Mouse (Mus musculus): ENCODE measurements around the gene Fyb2.
"Not testable (repeated sequence)": the region's sequence is repeated elsewhere in the genome, so short reads cannot be mapped to it uniquely, and the experiment has no call there.

Gene Fyb2

GRCm38 (mm10) chr4:105001736-105002135 is 88.5 kb downstream of the Fyb2 start:
- ATAC-seq (ENCODE audit: insufficient number of reproducible peaks, low FRiP score, low TSS enrichment): no peak

- no peak for ATAC-seq (ENCODE audit: insufficient number of reproducible peaks, low FRiP score, low TSS enrichment)
These were observed 90.9 kb downstream of the Fyb2 start for GRCm38 (mm10) chr4:105004135-105004534.

- not testable (repeated sequence) for ATAC-seq (ENCODE audit: insufficient number of reproducible peaks, low FRiP score, low TSS enrichment)
These were observed 91.4 kb downstream of the Fyb2 start for GRCm38 (mm10) chr4:105004649-105005048.

- ATAC-seq (ENCODE audit: insufficient number of reproducible peaks, low FRiP score, low TSS enrichment): no peak
These were observed 94.2 kb downstream of the Fyb2 start for GRCm38 (mm10) chr4:105007360-105008018.

GRCm38 (mm10) chr4:105013718-105014117 is 100.5 kb downstream of the Fyb2 start:
- no peak for ATAC-seq (ENCODE audit: insufficient number of reproducible peaks, low FRiP score, low TSS enrichment)

GRCm38 (mm10) chr4:105015496-105015895 is 102.2 kb downstream of the Fyb2 start:
- ATAC-seq (ENCODE audit: insufficient number of reproducible peaks, low FRiP score, low TSS enrichment): no peak

- ATAC-seq (ENCODE audit: insufficient number of reproducible peaks, low FRiP score, low TSS enrichment): no peak
These were observed 102.9 kb downstream of the Fyb2 start for GRCm38 (mm10) chr4:105016006-105016613.

GRCm38 (mm10) chr4:105027278-105027677 is 114.0 kb downstream of the Fyb2 start:
- ATAC-seq (ENCODE audit: insufficient number of reproducible peaks, low FRiP score, low TSS enrichment): no peak

GRCm38 (mm10) chr4:105031104-105031503 is 117.8 kb downstream of the Fyb2 start:
- no peak for ATAC-seq (ENCODE audit: insufficient number of reproducible peaks, low FRiP score, low TSS enrichment)

GRCm38 (mm10) chr4:105033153-105033552 is 119.9 kb downstream of the Fyb2 start:
- no peak for ATAC-seq (ENCODE audit: insufficient number of reproducible peaks, low FRiP score, low TSS enrichment)

GRCm38 (mm10) chr4:105034259-105034658 is 121.0 kb downstream of the Fyb2 start:
- no peak for ATAC-seq (ENCODE audit: insufficient number of reproducible peaks, low FRiP score, low TSS enrichment)

- ATAC-seq (ENCODE audit: insufficient number of reproducible peaks, low FRiP score, low TSS enrichment): no peak
These were observed 136.8 kb downstream of the Fyb2 start for GRCm38 (mm10) chr4:105050041-105050440.

- no peak for ATAC-seq (ENCODE audit: insufficient number of reproducible peaks, low FRiP score, low TSS enrichment)
These were observed 138.0 kb downstream of the Fyb2 start for GRCm38 (mm10) chr4:105051291-105051690.
